Mouse (Mus musculus): ENCODE measurements around the gene Adcy5.

The Adcy5 gene

GRCm38 (mm10) chr16:35316856-35317264 is 162.2 kb downstream of the Adcy5 start:
- no peak for DNase-seq (ENCODE audit: low spot score in 2 of 2)

GRCm38 (mm10) chr16:35317460-35317859 is 162.8 kb downstream of the Adcy5 start:
- DNase-seq (ENCODE audit: low spot score in 2 of 2), result no peak

GRCm38 (mm10) chr16:35318397-35318796 is 163.7 kb downstream of the Adcy5 start:
- DNase-seq (ENCODE audit: low spot score in 2 of 2), result no peak

GRCm38 (mm10) chr16:35319335-35319734 is 164.7 kb downstream of the Adcy5 start:
- no peak for DNase-seq (ENCODE audit: low spot score in 2 of 2)

GRCm38 (mm10) chr16:35319773-35320172 is 165.1 kb downstream of the Adcy5 start:
- DNase-seq (ENCODE audit: low spot score in 2 of 2), result no peak

- DNase-seq (ENCODE audit: low spot score in 2 of 2), result no peak
Measured at GRCm38 (mm10) chr16:35330451-35330850, 175.8 kb downstream of the Adcy5 start.

All from heart, adult 9 months (tissue).